Comparison of ENCODE assay signal across 9 mouse cellular contexts in the genomic region with DNA sequence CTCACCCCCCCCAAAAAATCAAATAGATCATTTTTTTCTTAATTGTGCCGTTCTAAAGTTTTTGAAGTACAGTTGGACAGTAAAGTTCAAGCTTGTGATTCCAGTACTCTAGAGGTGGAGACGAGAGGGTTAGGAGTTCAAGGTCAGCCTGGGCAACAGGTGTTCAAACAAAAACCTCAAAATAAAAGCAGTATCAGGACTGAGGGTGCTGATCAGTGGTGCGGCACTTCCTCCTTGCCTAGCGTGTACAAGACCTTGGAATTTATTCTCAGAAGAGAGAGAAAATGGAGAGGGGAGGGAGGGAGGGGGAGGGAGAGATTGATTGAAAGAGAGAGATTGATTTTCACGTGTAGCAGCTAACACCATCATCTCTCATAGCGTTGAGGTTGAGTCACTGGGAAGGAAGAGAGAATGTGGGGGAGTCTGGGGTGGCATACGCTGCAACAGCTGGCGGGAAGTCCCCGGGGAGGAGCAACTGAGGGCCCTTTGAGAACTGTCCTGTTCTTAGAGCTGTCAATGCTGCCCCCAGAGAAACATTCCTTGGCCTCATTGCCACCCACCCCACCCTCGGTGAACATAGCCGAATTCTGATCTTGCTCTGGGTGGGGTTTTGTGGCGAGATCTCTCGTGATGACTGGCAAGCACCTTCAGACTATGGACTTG. TPM values are rescaled to one million over a fixed set of nuclear protein-coding genes. Genes with fewer than 3 reads are reported as not detected.
DNase-seq lines count a peak whose midpoint lies in the region; TF ChIP-seq lines count a peak whose summit lies in the region.
"Had no signal": no experiment of that assay in that cellular context is flagged by ENCODE, and none has a peak within 500 bp of the region (broad histone marks: within the 10 kb centered on the region; RNA-seq: fewer than 3 reads in every experiment).

No protein-coding gene starts in this region.

- H3K4me3 ChIP-seq in lung, adult 2 months (replicated peaks; ENCODE audit: extremely low read depth, low read depth, low read length) = no peak overlapping the region
- H3K4me3 ChIP-seq: hindbrain, embryonic 10.5 days had no signal

- WGBS in lung, adult 2 months = 64% methylated on average over 13 of the region's 13 CpGs

- H3K4me1 ChIP-seq in lung, adult 2 months (ENCODE audit: control insufficient read depth, insufficient read depth, low read length) = no peaks in the 10 kb centered on the region

- peak; percentile 28 for DNase-seq in lung, postnatal 10 days
- DNase-seq in lung, adult 2 months = no peak
- peak; percentile 63 for DNase-seq in ES-CJ7 (ENCODE audit: low read depth, low spot score)
- peak; percentile 45 for DNase-seq in lung, postnatal 36 days
- peak; percentile 62 for DNase-seq in thymus, postnatal 14 days
- no peak for DNase-seq in adrenal gland, adult 2 months
- DNase-seq in heart, postnatal 25 days (ENCODE audit: low spot score) = no peak
- DNase-seq: adrenal gland, postnatal 14 days had no signal

- no peak for TF ChIP-seq POLR2A in lung, adult 2 months (IDR thresholded peaks at IDR 0.05; ENCODE audit: borderline replicate concordance, extremely low read depth, low read depth, low read length)

- intact Hi-C loops in heart, postnatal 25 days (cut with DNase I) = no loop called here

- TF ChIP-seq CTCF in lung, adult 2 months (IDR thresholded peaks at IDR 0.05; ENCODE audit: insufficient read depth, low read length) = no peak

RNA-seq across cellular contexts. Expression of a gene that starts 21.2 kb away (rescaled TPM):
- polyA plus RNA-seq in lung, adult 2 months (2012; rRNA removed) = 12.6 and 16.8 TPM in 2 replicates
- 100 to 1,000 TPM in 1 of 2 experiments, 10 to 100 TPM in 1; 80.6 to 103 TPM for total RNA-seq in adrenal gland, adult 2 months (2021)
- 13.9 and 27.7 TPM in 2 replicates for polyA plus RNA-seq in adrenal gland, adult 2 months (2012; rRNA removed)
- total RNA-seq in heart, postnatal 25 days (2021) = 10 to 100 TPM; 52.2 to 55.8 TPM

RNA-seq across cellular contexts. Expression of a gene that starts 24.2 kb away (rescaled TPM):
- polyA plus RNA-seq in lung, adult 2 months (2012; rRNA removed) = 13.7 and 19.3 TPM in 2 replicates
- total RNA-seq in adrenal gland, adult 2 months (2021) = 1 to 10 TPM; 3.6 to 3.8 TPM
- 2.2 and 2.9 TPM in 2 replicates for polyA plus RNA-seq in adrenal gland, adult 2 months (2012; rRNA removed)
- total RNA-seq in heart, postnatal 25 days (2021) = 1 to 10 TPM; 2.9 TPM

Comparison
In these comparisons a context has a peak if more than half of its experiments do, and no peak if none do; other contexts are left out.
1. DNase-seq: peak in lung, postnatal 10 days (single experiment), ES-CJ7 (single experiment), lung, postnatal 36 days (single experiment) and thymus, postnatal 14 days (single experiment); none in lung, adult 2 months (single experiment), adrenal gland, adult 2 months (single experiment) and heart, postnatal 25 days (single experiment).